Mouse (Mus musculus): ENCODE measurements at regions not wholly inside any gene's neighbourhood (a gene's known extent, or its start where the extent isn't known, plus 50 kb on each side); places are given as distances from the start of the nearest gene placed in this dataset.

GRCm38 (mm10) chr8:26349231-26349630, 229.9 kb downstream of the Gm45692 start:
- H3K27ac ChIP-seq (ENCODE audit: low read length) = no peak overlapping the region
- no peaks in the 10 kb centered on the region for H3K9me3 ChIP-seq (ENCODE audit: control insufficient read depth, low read length)
- H3K9ac ChIP-seq (ENCODE audit: low read depth, low read length) = no peak overlapping the region
- 83% methylated on average over 7 of the region's 7 CpGs for WGBS
- H3K4me1 ChIP-seq (ENCODE audit: control insufficient read depth, insufficient read depth, low read length) = peaks cover 8% of the 10 kb centered on the region; the same call in 1 of the 2 replicates
- no peak overlapping the region for H3K4me2 ChIP-seq (ENCODE audit: low read depth, low read length)
- H3K27me3 ChIP-seq (replicated peaks; ENCODE audit: control insufficient read depth, insufficient read depth, low read length) = no peaks in the 10 kb centered on the region; the same call in 1 of the 2 replicates
- no peak for ATAC-seq
- H3K36me3 ChIP-seq (ENCODE audit: control insufficient read depth, insufficient read depth, low read length) = no peaks in the 10 kb centered on the region
- H3K4me3 ChIP-seq (ENCODE audit: low read length) = no peak overlapping the region

DNA sequence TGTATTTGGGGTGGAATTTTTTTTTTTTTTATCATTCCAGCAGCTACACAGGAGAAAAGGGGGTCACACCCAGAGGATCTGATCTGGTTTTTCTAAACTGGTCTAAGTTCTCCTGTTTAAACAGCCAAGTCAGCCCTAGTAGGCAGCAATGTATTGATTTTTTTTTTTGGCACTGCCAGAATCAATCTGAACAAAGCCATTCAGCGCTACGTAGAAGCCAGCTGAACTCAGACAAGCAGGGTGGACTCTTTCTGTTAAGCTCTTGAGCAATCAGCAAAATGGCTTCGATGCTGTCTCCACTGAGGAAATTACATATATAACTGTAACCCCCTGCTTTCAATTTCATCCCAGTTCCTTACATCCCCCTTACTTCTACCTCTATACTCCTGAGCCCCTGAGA, 230.5 kb downstream of the Gm45692 start:
- no peaks in the 10 kb centered on the region; the same call in 1 of the 2 replicates for H3K27me3 ChIP-seq (replicated peaks; ENCODE audit: control insufficient read depth, insufficient read depth, low read length)
- no peak overlapping the region for H3K27ac ChIP-seq (ENCODE audit: low read length)
- no peaks in the 10 kb centered on the region for H3K36me3 ChIP-seq (ENCODE audit: control insufficient read depth, insufficient read depth, low read length)
- no peak overlapping the region for H3K4me3 ChIP-seq (ENCODE audit: low read length)
- H3K9me3 ChIP-seq (ENCODE audit: control insufficient read depth, low read length) = no peaks in the 10 kb centered on the region
- no peak overlapping the region for H3K9ac ChIP-seq (ENCODE audit: low read depth, low read length)
- H3K4me2 ChIP-seq (ENCODE audit: low read depth, low read length) = no peak overlapping the region
- no peak for ATAC-seq
- WGBS = 84% methylated on average over 3 of the region's 3 CpGs
- peaks cover 13% of the 10 kb centered on the region; the same call in 1 of the 2 replicates for H3K4me1 ChIP-seq (ENCODE audit: control insufficient read depth, insufficient read depth, low read length)

- no peak for ATAC-seq
- Histone ChIP-seq H3K4me2 (ENCODE audit: low read depth, low read length) (no peak overlapping the region), H3K4me1 (ENCODE audit: control insufficient read depth, insufficient read depth, low read length) (peaks cover 13% of the 10 kb centered on the region; the same call in 1 of the 2 replicates), H3K9me3 (ENCODE audit: control insufficient read depth, low read length) (no peaks in the 10 kb centered on the region), H3K36me3 (ENCODE audit: control insufficient read depth, insufficient read depth, low read length) (no peaks in the 10 kb centered on the region), H3K27ac (ENCODE audit: low read length) (no peak overlapping the region), H3K27me3 (replicated peaks; ENCODE audit: control insufficient read depth, insufficient read depth, low read length) (no peaks in the 10 kb centered on the region; the same call in 1 of the 2 replicates), H3K9ac (ENCODE audit: low read depth, low read length) (no peak overlapping the region), H3K4me3 (ENCODE audit: low read length) (no peak overlapping the region)
- 69% methylated on average over 4 of the region's 4 CpGs for WGBS
These were observed 231.3 kb downstream of the Gm45692 start for GRCm38 (mm10) chr8:26350616-26351015.

GRCm38 (mm10) chr8:26351643-26352540, 232.6 kb downstream of the Gm45692 start:
- peak; percentile 82 for ATAC-seq
- H3K27me3 ChIP-seq (replicated peaks; ENCODE audit: control insufficient read depth, insufficient read depth, low read length) = no peaks in the 10 kb centered on the region
- H3K4me1 ChIP-seq (ENCODE audit: control insufficient read depth, insufficient read depth, low read length) = peaks cover 13% of the 10 kb centered on the region; the same call in 1 of the 2 replicates
- H3K9ac ChIP-seq (ENCODE audit: low read depth, low read length) = peak overlapping the region; percentile 41; the same call in 1 of the 2 replicates
- H3K36me3 ChIP-seq (ENCODE audit: control insufficient read depth, insufficient read depth, low read length) = no peaks in the 10 kb centered on the region
- H3K27ac ChIP-seq (ENCODE audit: low read length) = peak overlapping the region; percentile 90
- peak overlapping the region; percentile 61 for H3K4me2 ChIP-seq (ENCODE audit: low read depth, low read length)
- H3K4me3 ChIP-seq (ENCODE audit: low read length) = peak overlapping the region; percentile 37
- H3K9me3 ChIP-seq (ENCODE audit: control insufficient read depth, low read length) = no peaks in the 10 kb centered on the region
- WGBS = 21% methylated on average over 21 of the region's 21 CpGs

DNA sequence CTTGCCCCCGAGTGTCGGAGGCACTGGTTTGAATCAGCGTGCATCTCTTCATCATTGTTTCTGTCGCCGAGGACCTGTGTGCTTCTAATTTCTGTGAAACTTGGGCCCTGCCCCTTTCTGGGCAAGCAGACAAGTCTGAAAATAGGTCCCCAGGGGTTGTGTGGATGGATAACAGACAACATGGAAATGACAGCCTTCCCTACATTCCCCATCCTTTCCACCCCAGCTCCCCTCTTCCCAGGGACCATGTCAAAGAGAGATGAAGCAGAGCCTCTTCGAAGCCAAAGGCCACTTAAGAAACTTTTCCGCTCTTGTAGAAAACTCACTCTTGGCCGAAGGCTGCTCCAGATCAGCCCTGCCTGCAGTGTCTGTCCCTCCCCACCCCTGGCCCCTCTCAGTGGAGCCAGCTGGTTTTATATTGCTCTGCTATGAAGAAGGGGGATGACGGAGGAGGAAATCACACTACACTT, 233.2 kb downstream of the Gm45692 start:
- peaks cover 13% of the 10 kb centered on the region; the same call in 1 of the 2 replicates for H3K4me1 ChIP-seq (ENCODE audit: control insufficient read depth, insufficient read depth, low read length)
- peak; percentile 87 for ATAC-seq
- H3K27me3 ChIP-seq (replicated peaks; ENCODE audit: control insufficient read depth, insufficient read depth, low read length) = no peaks in the 10 kb centered on the region
- H3K9ac ChIP-seq (ENCODE audit: low read depth, low read length) = no peak overlapping the region
- no peaks in the 10 kb centered on the region for H3K9me3 ChIP-seq (ENCODE audit: control insufficient read depth, low read length)
- no peaks in the 10 kb centered on the region for H3K36me3 ChIP-seq (ENCODE audit: control insufficient read depth, insufficient read depth, low read length)
- peak overlapping the region; percentile 90 for H3K27ac ChIP-seq (ENCODE audit: low read length)
- H3K4me2 ChIP-seq (ENCODE audit: low read depth, low read length) = peak overlapping the region; percentile 61
- 31% methylated on average over 9 of the region's 9 CpGs for WGBS
- H3K4me3 ChIP-seq (ENCODE audit: low read length) = peak overlapping the region; percentile 37

- 59% methylated on average over 3 of the region's 3 CpGs for WGBS
- H3K4me2 ChIP-seq (ENCODE audit: low read depth, low read length) = no peak overlapping the region
These were observed 234.1 kb downstream of the Gm45692 start for GRCm38 (mm10) chr8:26353476-26353875.

GRCm38 (mm10) chr8:26354516-26354915, 235.2 kb downstream of the Gm45692 start:
- Histone ChIP-seq H3K4me2 (ENCODE audit: low read depth, low read length) (no peak overlapping the region), H3K9ac (ENCODE audit: low read depth, low read length) (no peak overlapping the region), H3K4me3 (ENCODE audit: low read length) (no peak overlapping the region), H3K9me3 (ENCODE audit: control insufficient read depth, low read length) (no peaks in the 10 kb centered on the region), H3K27me3 (replicated peaks; ENCODE audit: control insufficient read depth, insufficient read depth, low read length) (no peaks in the 10 kb centered on the region), H3K27ac (ENCODE audit: low read length) (no peak overlapping the region), H3K36me3 (ENCODE audit: control insufficient read depth, insufficient read depth, low read length) (no peaks in the 10 kb centered on the region), H3K4me1 (ENCODE audit: control insufficient read depth, insufficient read depth, low read length) (peaks cover 13% of the 10 kb centered on the region; the same call in 1 of the 2 replicates)
- no peak for ATAC-seq
- 26% methylated on average over 4 of the region's 4 CpGs for WGBS

More at GRCm38 (mm10) chr8:26353476-26353875, 234.1 kb downstream of the Gm45692 start:
- ATAC-seq = no peak
- peaks cover 13% of the 10 kb centered on the region; the same call in 1 of the 2 replicates for H3K4me1 ChIP-seq (ENCODE audit: control insufficient read depth, insufficient read depth, low read length)
- no peaks in the 10 kb centered on the region for H3K27me3 ChIP-seq (replicated peaks; ENCODE audit: control insufficient read depth, insufficient read depth, low read length)
- H3K9me3 ChIP-seq (ENCODE audit: control insufficient read depth, low read length) = no peaks in the 10 kb centered on the region
- no peaks in the 10 kb centered on the region for H3K36me3 ChIP-seq (ENCODE audit: control insufficient read depth, insufficient read depth, low read length)
- peak overlapping the region; percentile 60 for H3K27ac ChIP-seq (ENCODE audit: low read length)
- H3K4me3 ChIP-seq (ENCODE audit: low read length) = no peak overlapping the region
- H3K9ac ChIP-seq (ENCODE audit: low read depth, low read length) = no peak overlapping the region

- Histone ChIP-seq H3K36me3 (ENCODE audit: control insufficient read depth, insufficient read depth, low read length) (no peaks in the 10 kb centered on the region), H3K9me3 (ENCODE audit: control insufficient read depth, low read length) (no peaks in the 10 kb centered on the region), H3K4me2 (ENCODE audit: low read depth, low read length) (no peak overlapping the region), H3K27ac (ENCODE audit: low read length) (no peak overlapping the region), H3K4me1 (ENCODE audit: control insufficient read depth, insufficient read depth, low read length) (peaks cover 6% of the 10 kb centered on the region; the same call in 1 of the 2 replicates), H3K4me3 (ENCODE audit: low read length) (no peak overlapping the region), H3K27me3 (replicated peaks; ENCODE audit: control insufficient read depth, insufficient read depth, low read length) (no peaks in the 10 kb centered on the region), H3K9ac (ENCODE audit: low read depth, low read length) (no peak overlapping the region)
- ATAC-seq = no peak
- 76% methylated on average over 8 of the region's 8 CpGs for WGBS
These were observed 237.5 kb downstream of the Gm45692 start for GRCm38 (mm10) chr8:26356801-26357200.

DNA sequence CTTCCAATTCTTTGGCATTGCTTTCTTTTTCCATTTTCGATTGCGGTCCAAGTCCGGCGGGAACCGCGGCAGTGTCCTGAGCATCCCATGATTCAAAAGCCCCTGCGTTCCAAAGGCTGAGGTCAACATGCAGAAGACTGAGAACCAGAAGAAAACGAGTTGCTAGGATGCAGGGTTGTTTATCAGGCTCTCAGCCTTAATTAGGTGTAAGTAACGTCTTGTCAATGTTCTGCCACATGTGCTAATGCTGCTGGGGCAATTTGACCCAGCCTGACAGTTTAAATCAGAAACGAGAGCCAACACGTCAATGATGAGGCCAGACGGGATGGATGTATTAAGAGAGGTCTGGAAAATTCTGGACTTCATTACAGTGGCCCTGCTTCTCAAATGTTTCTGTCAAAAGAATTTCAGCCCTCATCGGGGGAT, 239.4 kb downstream of the Gm45692 start:
- ATAC-seq = no peak
- Histone ChIP-seq H3K4me1 (ENCODE audit: control insufficient read depth, insufficient read depth, low read length) (peaks cover 6% of the 10 kb centered on the region; the same call in 1 of the 2 replicates), H3K9me3 (ENCODE audit: control insufficient read depth, low read length) (no peaks in the 10 kb centered on the region), H3K36me3 (ENCODE audit: control insufficient read depth, insufficient read depth, low read length) (no peaks in the 10 kb centered on the region), H3K27me3 (replicated peaks; ENCODE audit: control insufficient read depth, insufficient read depth, low read length) (no peaks in the 10 kb centered on the region), H3K4me3 (ENCODE audit: low read length) (no peak overlapping the region), H3K4me2 (ENCODE audit: low read depth, low read length) (no peak overlapping the region), H3K9ac (ENCODE audit: low read depth, low read length) (no peak overlapping the region), H3K27ac (ENCODE audit: low read length) (no peak overlapping the region)
- WGBS = 78% methylated on average over 13 of the region's 13 CpGs
